Mouse (Mus musculus) adipocyte (in vitro differentiated cells): ENCODE measurements around the gene Pde6b.

Experiments used
- DNase-seq: peaks from one replicate; pipeline ENCODE4 v3.0.0-alpha.2; 2016; ENCODE audit warnings: low spot score

Pde6b gene

DNA sequence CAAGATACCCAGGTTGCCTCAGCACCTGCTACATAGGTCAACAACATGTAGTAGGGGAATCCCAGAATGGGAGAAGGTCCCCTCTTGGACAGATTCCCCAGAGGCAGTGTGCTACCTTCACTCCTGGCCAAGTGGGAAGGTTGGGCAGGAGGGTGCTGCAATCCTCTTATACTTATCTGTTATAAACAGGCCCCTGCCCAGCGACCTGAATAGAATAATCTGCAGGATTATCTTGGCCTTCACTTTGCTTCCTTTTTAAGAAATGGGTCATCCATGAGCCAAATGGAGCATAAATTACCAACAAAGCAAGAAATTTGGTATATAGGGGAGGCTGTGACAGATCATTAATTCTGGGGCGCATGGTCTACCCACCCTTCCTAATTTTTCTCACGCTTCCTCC, 1.6 kb downstream of the Pde6b start:
- no peak for DNase-seq

DNA sequence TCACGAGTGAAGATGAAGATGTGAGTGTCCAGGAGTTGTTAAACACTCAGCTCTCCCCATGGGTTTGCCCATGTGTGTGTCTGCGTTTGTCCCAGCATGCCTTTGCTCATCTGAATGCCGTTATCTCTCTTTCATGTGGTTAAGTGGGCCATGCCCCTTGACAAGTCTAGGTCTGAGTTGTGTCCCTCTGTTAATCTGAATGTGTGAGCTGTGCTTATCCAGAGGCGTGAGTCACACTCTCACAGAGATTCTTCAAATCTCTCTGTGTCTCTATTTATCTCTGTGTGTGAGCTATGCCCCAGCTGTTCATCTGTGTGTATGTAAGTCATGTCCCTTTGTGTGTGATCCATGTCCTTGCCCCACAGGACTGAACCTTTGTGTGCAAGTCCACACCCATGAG, 15.3 kb downstream of the Pde6b start:
- no peak for DNase-seq

DNA sequence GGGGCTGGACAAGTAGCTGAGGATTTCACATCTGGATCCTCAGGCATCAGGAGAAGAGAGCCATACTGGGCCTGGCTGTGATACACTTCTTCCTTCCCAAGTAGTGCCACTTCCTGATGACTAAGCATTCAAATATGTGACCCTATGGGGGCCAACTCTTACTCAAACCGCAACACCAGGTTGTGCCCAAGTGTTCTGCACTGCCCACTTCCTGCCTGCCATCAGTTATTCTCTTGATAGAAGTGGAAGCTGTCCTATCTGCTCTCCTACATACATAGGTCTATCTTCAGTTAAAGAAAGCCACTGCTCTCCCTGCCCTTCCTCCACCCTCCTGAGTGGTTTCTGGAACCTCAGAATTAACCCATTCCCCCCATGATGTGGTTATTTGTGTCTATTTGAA, 17.3 kb downstream of the Pde6b start:
- DNase-seq = no peak

DNA sequence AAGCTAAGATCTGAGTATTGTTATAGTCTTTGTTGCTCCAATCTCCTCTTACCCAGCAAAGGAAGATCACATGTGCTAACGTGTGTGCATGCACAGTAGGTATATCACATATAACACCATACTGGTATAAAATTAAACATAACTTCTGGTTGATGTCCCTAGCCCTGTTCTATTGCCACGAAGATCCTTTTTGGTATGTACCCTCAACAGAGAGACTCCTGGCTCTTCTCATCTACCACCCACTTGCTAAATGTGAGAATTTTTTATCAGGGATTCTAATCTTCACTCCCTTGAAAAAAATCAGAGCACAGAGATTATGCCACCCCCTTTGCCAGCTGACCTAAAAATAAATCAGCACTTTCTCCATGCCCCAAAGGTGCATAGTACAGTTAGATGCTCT, 18.8 kb downstream of the Pde6b start:
- DNase-seq = no peak

GRCm38 (mm10) chr5:108414711-108415110, 26.5 kb downstream of the Pde6b start:
- no peak for DNase-seq

GRCm38 (mm10) chr5:108422741-108423140, 34.5 kb downstream of the Pde6b start:
- no peak for DNase-seq

DNA sequence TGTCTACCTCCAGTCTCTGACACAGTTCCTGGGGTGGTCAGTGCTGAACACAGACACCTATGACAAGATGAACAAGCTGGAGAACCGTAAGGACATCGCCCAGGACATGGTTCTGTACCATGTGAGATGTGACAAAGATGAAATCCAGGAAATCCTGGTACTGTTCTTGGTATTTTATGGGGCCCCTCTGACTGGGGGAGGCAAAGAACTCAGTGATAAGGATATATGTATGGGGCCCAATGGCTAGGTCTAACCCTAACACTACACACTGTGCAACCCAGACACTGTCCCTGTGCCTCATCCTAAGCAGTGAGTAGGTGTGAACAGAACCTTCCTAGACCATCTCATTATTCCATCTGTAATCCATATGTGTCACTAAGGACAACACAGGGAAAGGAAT, 35.2 kb downstream of the Pde6b start:
- no peak for DNase-seq

- DNase-seq = peak; percentile 73
Measured at GRCm38 (mm10) chr5:108427186-108427585, 39.0 kb downstream of the Pde6b start.

DNA sequence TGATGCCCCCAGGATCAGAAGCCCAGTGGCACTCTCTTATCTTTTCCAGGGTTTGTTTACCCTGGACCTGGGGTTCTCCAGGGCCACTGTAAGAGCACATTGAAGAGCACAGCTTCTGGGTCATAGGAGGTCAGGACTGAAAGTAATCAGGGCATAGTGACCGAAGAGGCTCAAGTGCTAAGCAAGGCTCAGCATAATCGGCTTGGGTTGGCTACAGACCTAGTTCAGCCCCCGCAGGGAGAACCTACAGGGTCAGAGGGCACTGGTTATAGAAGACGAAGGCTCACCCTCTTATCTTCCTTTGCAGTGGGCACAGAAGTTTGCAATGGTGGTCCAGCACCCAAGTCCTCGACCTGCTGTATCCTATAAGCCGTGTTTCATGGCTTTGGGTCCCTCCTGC, 43.0 kb downstream of the Pde6b start:
- no peak for DNase-seq

DNA sequence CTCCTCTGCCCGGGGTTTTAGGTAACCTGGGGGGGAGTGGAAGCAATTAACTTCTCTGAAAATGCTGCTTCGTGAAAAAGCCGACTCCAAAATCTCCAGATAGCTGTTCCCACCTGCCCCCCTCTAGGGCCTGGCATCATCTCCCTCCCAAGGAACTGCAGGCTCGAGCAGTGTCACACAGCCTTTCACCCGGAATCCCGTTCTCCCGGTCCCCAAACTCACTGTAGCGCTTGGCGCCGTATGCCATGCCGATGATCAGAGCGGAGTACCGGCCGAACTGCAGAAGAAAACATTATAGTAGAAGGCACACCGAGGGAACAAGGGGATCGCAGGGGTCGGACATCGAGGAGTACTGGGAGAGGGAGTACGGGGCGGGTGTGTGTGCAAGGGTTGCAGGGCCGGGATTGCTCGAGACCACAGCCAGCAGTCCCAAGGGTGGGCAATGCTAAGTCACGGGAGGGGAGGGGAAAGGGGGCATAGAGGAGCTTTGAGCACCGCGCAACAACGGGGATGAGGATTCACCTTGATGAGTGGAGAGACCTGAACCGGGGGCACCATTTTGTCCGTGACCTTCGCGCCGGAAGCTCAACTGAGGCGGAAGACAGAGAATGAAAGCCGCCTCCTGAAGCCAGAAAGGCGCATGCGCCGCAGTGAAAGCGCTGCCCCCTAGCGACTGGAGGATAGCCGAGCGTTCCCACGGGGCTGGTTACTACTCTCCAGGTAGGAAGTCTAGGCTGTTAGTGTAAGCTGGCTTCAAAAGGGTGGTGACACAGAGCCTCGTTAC, 45.8 kb downstream of the Pde6b start, which contains the start of gene Atp5k:
Gene Atp5k (minus strand): TSS at position 645 of the 784 bp plus-strand sequence.
- peak; percentile 95 for DNase-seq

DNA sequence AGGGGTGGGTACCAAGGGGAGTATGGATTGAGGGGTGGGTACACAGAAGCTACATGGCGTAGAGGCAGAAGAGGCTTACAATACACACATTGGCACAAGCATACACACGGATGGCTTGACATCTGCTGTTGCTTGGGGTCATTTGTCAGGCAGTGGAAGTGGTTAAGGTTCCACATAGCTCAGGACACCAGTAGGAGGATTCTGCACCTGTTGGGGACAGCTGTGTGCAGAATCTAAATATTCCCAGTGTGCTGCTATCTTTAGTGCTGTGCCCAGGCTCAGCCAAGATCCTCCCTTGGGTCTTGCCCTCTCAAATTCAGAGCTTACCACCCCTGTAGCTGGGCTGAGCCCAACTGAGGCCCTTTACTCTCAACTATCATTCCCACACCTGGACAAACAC, 47.9 kb downstream of the Pde6b start:
- no peak for DNase-seq

- DNase-seq = no peak
Measured at GRCm38 (mm10) chr5:108446973-108447372, 58.8 kb downstream of the Pde6b start.

DNA sequence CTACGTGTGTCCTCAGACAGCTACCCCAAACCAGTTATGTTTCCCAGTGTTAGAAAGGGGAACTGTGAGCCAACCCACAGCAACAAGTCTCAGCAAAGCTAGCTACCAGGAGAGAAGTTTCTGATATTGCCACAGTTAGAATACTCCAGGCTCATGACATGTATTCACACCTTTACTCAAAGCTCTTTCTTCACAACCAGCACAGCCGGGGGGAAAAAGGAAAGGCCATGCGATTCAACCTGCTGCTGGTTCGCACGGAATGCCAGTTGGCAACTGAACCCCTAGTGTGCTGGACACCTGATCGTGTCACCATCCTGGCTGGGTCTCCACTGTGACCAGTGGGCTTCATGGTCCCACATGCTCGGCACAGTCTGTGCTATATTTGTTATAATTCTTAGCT, 59.7 kb downstream of the Pde6b start:
- no peak for DNase-seq

GRCm38 (mm10) chr5:108448785-108449668, 60.8 kb downstream of the Pde6b start, which contains the start of gene Mfsd7a:
Mfsd7a (minus strand) TSS chr5:108448891.
- DNase-seq = peak; percentile 73

- DNase-seq = no peak
Measured at GRCm38 (mm10) chr5:108450837-108451540, 62.8 kb downstream of the Pde6b start.

DNA sequence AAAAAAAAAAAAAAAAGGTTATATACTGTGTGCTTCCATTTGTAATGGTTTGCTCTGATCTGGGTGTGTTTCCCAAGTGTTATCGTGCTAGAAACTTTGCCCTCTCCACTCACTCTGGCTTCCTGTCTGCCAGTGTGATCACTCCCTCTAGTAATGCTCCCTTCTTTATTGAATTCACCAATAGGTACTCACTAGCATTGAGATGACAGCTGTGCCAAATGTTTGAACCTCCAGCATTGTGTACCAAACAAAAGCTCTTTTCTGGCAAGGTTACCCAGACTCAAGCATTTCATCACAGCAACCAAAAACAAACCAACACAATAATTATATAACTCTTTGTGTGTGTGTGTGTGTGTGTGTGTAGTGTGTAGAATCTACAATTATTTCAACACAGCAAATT, 63.4 kb downstream of the Pde6b start:
- no peak for DNase-seq

- no peak for DNase-seq
Measured at GRCm38 (mm10) chr5:108452422-108452821, 64.2 kb downstream of the Pde6b start.

DNA sequence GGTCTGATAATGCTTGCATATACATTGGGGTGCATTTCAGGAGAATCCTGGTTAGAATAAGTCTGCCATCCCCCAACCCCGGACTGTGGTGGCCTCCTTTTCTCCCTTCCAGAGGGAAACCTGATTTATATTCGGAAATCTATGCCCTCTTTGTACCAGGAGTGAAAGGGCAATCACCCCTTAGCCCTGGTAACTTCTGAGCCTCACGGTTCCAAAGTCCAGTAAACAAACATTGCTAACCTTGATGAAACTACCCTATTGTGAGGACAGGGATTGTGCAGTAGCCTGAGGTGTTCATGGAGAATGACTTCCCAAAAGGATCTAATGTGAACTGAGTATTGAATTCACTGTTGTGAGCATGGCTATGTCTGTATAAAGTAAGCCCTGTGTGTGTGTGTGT, 65.9 kb downstream of the Pde6b start:
- DNase-seq = no peak

- DNase-seq = no peak
Measured at GRCm38 (mm10) chr5:108458706-108459105, 70.5 kb downstream of the Pde6b start.

DNA sequence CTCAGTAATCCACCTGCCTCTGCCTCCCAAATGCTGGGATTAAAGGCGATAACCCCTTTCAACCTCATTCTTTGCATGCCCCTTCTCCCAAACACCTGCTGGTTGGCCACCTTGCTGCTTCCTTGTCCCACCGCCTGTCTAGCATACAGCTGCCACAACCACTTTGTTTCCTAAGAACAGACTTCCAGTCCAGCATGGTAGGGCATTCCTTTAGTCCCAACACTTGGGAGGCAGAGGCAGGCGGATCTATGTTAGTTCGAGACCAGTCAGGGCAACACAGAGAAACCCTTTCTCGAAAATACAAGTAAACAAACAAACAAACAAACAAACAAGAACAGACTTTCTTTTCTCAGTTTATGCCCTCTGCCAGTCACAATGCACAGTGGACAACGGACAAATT, 72.3 kb downstream of the Pde6b start:
- no peak for DNase-seq

GRCm38 (mm10) chr5:108461082-108462065, 73.2 kb downstream of the Pde6b start, which contains the start of gene Pcgf3:
Pcgf3 (plus strand) TSS chr5:108461232.
- DNase-seq = peak; percentile 95
